Mouse (Mus musculus) kidney, adult 2 months (tissue): ENCODE measurements around the gene Shisa8.

ENCODE experiments used
- CTCF ChIP-seq: fragments of 200-500 bp; conservative IDR thresholded peaks from 2 replicates; pipeline ENCODE4 v1.5.1; 2011; ENCODE audit warnings: low read depth, mild to moderate bottlenecking, control low read depth, low read length, moderate library complexity, mixed read lengths; ENCODE audit not compliant: insufficient read depth, insufficient read length
- POLR2A ChIP-seq: fragments of 200-500 bp; IDR thresholded peaks from one replicate; pipeline ENCODE4 v1.6.1; 2011; ENCODE audit warnings: low read depth, low read length, control low read depth

DNA sequence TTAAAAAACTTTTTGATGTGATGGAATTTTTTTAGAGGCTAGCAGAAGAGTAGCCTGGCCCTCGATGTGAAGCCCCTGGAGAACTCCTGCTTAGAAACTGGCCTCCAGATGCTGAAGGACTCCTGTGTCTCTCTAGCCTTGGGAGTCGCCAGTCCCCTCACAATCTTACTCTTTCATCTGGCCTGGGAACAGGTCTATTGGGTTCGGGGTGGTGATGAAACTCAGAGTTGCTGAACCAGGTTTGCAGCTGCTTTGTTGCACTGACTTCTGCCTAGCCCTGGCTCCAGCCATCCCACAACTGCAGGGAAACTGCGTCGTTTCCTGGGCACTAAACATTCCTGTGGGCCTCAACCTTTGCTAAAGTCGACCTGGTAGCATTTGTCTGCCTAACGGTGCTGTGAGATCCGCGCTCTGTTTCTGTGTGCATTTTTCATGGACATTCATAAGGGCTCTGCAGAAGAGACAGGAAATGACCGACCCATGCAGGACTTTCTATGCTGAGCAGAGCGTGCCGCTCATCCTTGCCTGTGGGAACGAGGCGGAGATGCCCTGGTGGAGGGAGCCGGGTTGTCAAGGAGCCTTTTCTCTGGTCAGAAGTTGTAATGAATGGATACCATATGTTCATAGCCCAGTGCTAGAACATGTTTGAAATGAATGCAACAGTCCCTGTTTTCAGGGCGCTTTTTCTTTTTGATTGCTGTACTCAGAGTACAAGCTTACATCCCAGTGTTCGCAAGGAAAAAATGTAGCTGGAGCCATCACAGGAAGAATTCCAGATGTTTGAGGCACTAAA, 54.2 kb downstream of the Shisa8 start:
- TF ChIP-seq CTCF (no peak), POLR2A (no peak)
